Mouse (Mus musculus) megakaryocyte, embryonic 14.5 days (primary cell): ENCODE results near the gene Ptges3.

Experiments
- FLI1 ChIP-seq: IDR thresholded peaks from 2 replicates; pipeline ENCODE4 v1.6.1; 2012; ENCODE audit warnings: low read length, inconsistent platforms, mixed read lengths
- GATA1 ChIP-seq: IDR thresholded peaks from 3 replicates; pipeline ENCODE4 v1.6.1; 2012; ENCODE audit warnings: mixed read lengths, low read length, inconsistent platforms, borderline replicate concordance

- no peak for TF ChIP-seq GATA1
- TF ChIP-seq FLI1, result no peak
Observed at GRCm38 (mm10) chr10:128091564-128092505, 33.1 kb downstream of the Ptges3 start, which contains the start of gene Baz2a.
